Mouse (Mus musculus): Measurements from ENCODE around the gene Cideb. TPM values are rescaled to one million over a fixed set of nuclear protein-coding genes. Genes with fewer than 3 reads are reported as not detected.
"Not testable (repeated sequence)": the region's sequence is repeated elsewhere in the genome, so short reads cannot be mapped to it uniquely, and the experiment has no call there.

The Cideb gene
- polyA plus RNA-seq, 1 experiment from 2014 or later: not detected

DNA sequence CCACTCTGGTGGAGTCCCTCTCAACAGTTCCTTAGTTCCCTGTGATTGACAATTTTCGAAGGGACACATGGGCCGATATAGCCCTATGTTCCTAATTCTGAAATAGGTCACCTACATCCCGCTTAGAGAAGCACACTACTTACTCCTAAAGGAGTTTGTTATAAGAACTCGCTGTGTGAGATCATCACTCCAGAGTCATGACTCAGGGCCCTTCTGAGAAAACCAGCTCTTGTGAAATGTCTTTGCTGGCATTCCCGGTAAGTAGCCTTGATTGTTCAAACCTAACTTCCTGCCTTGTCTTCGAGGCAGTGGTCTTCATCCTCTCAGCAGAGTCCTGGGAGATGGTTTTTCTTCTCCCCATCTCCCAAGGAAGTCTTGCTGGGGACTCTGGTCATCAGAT, 10.3 kb upstream of the Cideb start:
- Histone ChIP-seq H3K27ac (ENCODE audit: low read length) (no peak overlapping the region), H3K4me1 (replicated peaks; ENCODE audit: control insufficient read depth, insufficient read depth, low read length) (peaks cover 6% of the 10 kb centered on the region; the same call in 1 of the 2 replicates), H3K9ac (replicated peaks; ENCODE audit: low read depth, low read length) (no peak overlapping the region), H3K27me3 (replicated peaks; ENCODE audit: control insufficient read depth, insufficient read depth, low read length) (peaks cover 29% of the 10 kb centered on the region), H3K4me3 (replicated peaks; ENCODE audit: low read length) (no peak overlapping the region), H3K9me3 (ENCODE audit: control insufficient read depth, low read length) (no peaks in the 10 kb centered on the region), H3K36me3 (ENCODE audit: control insufficient read depth, insufficient read depth) (no peaks in the 10 kb centered on the region), H3K4me2 (ENCODE audit: low read length) (no peak overlapping the region)
- WGBS: 87% methylated on average over 6 of the region's 6 CpGs
- no peak for ATAC-seq

DNA sequence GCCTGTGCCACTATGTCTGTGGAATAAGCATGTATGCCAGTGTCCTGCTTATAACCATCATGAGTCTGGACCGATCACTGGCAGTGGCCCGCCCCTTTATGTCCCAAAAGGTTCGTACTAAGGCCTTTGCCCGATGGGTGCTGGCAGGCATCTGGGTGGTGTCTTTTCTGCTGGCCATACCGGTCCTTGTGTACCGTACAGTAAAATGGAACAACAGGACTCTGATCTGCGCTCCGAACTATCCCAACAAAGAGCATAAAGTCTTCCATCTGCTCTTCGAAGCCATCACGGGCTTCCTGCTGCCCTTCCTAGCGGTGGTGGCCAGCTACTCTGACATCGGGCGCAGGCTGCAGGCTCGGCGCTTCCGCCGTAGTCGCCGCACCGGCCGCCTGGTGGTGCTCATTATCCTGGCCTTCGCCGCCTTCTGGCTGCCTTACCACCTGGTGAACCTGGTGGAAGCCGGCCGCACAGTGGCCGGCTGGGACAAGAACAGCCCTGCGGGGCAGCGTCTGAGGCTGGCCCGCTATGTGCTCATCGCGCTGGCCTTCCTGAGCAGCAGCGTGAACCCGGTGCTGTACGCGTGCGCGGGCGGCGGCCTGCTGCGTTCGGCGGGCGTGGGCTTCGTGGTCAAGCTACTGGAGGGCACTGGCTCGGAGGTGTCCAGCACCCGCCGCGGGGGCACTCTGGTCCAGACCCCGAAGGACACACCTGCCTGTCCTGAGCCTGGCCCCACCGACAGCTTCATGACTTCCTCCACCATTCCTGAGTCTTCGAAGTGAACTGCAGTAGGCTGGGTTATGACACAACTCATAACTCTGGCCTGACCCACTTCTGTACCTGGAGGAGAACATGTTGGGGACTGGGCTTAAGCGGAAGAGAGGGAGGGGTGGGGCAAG, 9.5 kb upstream of the Cideb start:
- H3K4me3 ChIP-seq (replicated peaks; ENCODE audit: low read length): peak overlapping the region; percentile 55
- peak; percentile 48 for ATAC-seq
- H3K4me2 ChIP-seq (ENCODE audit: low read length): peak overlapping the region; percentile 79
- no peaks in the 10 kb centered on the region for H3K9me3 ChIP-seq (ENCODE audit: control insufficient read depth, low read length)
- H3K4me1 ChIP-seq (replicated peaks; ENCODE audit: control insufficient read depth, insufficient read depth, low read length): peaks cover 6% of the 10 kb centered on the region; the same call in 1 of the 2 replicates
- no peaks in the 10 kb centered on the region for H3K36me3 ChIP-seq (ENCODE audit: control insufficient read depth, insufficient read depth)
- H3K9ac ChIP-seq (replicated peaks; ENCODE audit: low read depth, low read length): peak overlapping the region; percentile 67
- H3K27ac ChIP-seq (ENCODE audit: low read length): no peak overlapping the region
- 10% methylated on average over 52 of the region's 52 CpGs for WGBS
- peaks cover 31% of the 10 kb centered on the region for H3K27me3 ChIP-seq (replicated peaks; ENCODE audit: control insufficient read depth, insufficient read depth, low read length)

DNA sequence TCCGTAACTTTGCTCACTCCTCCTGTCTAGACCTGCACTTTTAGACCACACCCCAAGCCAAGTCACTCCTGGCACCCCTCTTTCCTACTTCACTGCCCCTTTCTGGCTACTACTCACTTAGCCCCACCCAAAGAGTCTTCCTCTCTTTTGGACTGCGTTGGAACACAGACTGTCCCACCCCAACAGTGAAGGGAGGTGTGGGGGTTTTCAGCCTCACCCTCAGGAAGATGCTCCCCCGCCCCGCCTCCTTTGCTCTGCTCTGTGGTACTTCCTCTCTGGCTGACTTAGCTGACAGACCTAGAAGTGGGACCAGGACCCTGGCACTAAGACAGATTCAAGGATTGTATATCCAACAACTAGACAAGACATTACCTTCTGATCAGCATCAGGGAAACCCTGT, 7.4 kb upstream of the Cideb start, which contains the start of gene Ltb4r1:
TSS of gene Ltb4r1 (plus strand) at position 267 of the 400 bp plus-strand sequence.
- 76% methylated on average over 4 of the region's 4 CpGs for WGBS
- Histone ChIP-seq H3K9me3 (ENCODE audit: control insufficient read depth, low read length) (no peaks in the 10 kb centered on the region), H3K27ac (ENCODE audit: low read length) (no peak within 1 kb of the TSS), H3K27me3 (replicated peaks; ENCODE audit: control insufficient read depth, insufficient read depth, low read length) (peaks cover 43% of the 10 kb centered on the region), H3K9ac (replicated peaks; ENCODE audit: low read depth, low read length) (no peak within 1 kb of the TSS), H3K36me3 (ENCODE audit: control insufficient read depth, insufficient read depth) (no peaks in the 10 kb centered on the region), H3K4me1 (replicated peaks; ENCODE audit: control insufficient read depth, insufficient read depth, low read length) (peaks cover 16% of the 10 kb centered on the region), H3K4me3 (replicated peaks; ENCODE audit: low read length) (no peak within 1 kb of the TSS), H3K4me2 (ENCODE audit: low read length) (no peak within 1 kb of the TSS)
- ATAC-seq: no peak

DNA sequence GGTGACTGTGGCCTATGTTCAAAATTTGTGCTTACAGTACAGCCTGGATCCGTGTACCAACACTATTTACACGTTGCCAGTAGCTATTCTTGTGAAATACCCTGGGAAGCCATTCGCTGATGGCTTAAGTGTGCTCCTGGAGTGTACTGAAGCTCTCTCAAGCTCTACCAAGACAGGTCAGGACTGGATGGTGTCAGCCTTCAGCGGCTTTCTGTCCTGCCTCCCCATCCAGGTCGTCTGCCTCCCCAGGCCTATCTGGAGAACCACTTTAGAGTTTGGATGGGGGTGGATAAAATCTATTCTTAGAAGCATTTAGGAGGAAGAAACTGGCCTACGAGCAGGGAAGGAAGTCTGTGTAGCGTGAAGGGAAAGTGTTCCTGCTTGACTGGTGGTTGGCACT, 4.9 kb upstream of the Cideb start:
- Histone ChIP-seq H3K27me3 (replicated peaks; ENCODE audit: control insufficient read depth, insufficient read depth, low read length) (peaks cover 34% of the 10 kb centered on the region), H3K4me2 (ENCODE audit: low read length) (no peak overlapping the region), H3K27ac (ENCODE audit: low read length) (no peak overlapping the region), H3K36me3 (ENCODE audit: control insufficient read depth, insufficient read depth) (no peaks in the 10 kb centered on the region), H3K4me3 (replicated peaks; ENCODE audit: low read length) (no peak overlapping the region), H3K4me1 (replicated peaks; ENCODE audit: control insufficient read depth, insufficient read depth, low read length) (peaks cover 16% of the 10 kb centered on the region), H3K9me3 (ENCODE audit: control insufficient read depth, low read length) (no peaks in the 10 kb centered on the region), H3K9ac (replicated peaks; ENCODE audit: low read depth, low read length) (no peak overlapping the region)
- ATAC-seq: no peak
- WGBS: 69% methylated on average over 7 of the region's 7 CpGs

DNA sequence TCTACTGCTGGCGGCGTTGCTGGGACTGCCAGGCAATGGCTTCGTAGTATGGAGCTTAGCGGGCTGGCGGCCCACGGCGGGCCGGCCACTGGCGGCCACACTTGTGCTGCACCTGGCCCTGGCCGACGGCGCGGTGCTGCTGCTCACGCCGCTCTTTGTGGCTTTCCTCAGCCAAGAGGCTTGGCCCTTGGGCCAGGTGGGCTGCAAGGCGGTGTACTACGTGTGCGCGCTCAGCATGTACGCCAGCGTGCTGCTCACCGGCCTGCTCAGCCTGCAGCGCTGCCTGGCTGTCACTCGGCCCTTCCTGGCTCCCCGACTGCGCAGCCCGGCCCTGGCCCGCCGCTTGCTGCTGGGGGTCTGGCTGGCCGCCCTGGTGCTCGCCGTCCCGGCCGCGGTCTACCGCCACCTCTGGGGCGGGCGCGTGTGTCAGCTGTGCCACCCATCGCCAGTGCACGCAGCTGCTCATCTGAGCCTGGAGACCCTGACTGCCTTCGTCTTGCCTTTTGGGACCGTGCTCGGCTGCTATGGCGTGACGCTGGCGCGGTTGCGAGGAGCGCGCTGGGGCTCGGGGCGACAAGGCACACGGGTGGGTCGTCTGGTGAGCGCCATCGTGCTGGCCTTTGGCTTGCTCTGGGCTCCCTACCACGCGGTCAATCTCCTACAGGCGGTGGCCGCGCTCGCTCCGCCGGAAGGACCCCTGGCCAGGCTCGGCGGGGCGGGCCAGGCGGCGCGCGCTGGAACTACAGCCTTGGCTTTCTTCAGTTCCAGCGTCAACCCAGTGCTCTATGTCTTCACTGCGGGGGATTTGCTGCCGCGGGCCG, 4.0 kb upstream of the Cideb start:
- H3K9ac ChIP-seq (replicated peaks; ENCODE audit: low read depth, low read length): peak overlapping the region; percentile 85
- H3K4me1 ChIP-seq (replicated peaks; ENCODE audit: control insufficient read depth, insufficient read depth, low read length): peaks cover 9% of the 10 kb centered on the region
- H3K27ac ChIP-seq (ENCODE audit: low read length): peak overlapping the region; percentile 42
- H3K4me3 ChIP-seq (replicated peaks; ENCODE audit: low read length): peak overlapping the region; percentile 64
- H3K4me2 ChIP-seq (ENCODE audit: low read length): peak overlapping the region; percentile 94
- under 1% methylated on average over 77 of the region's 77 CpGs for WGBS
- peaks cover 32% of the 10 kb centered on the region for H3K27me3 ChIP-seq (replicated peaks; ENCODE audit: control insufficient read depth, insufficient read depth, low read length)
- ATAC-seq: peak; percentile 69
- no peaks in the 10 kb centered on the region for H3K36me3 ChIP-seq (ENCODE audit: control insufficient read depth, insufficient read depth)
- no peaks in the 10 kb centered on the region for H3K9me3 ChIP-seq (ENCODE audit: control insufficient read depth, low read length)

DNA sequence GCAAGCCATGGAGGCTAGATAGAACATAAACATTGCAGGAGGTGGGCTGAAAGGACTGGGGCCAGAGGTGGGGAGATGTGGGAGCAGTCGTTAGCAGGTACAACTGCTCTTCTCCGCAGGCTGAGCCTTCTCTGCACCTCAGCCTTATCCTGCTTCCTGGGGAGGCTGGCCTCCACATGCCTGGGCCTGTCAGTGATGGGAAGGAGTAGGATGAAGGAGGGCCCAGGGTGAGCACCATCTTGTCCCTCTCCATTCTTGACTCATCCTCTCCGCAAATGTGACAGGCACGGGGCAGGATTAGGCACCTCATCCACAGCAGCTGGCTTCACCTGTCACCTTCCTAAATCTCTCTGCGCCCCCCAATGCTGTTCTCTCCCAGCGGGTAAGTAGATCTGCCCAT, 2.9 kb upstream of the Cideb start, which contains the start of gene Ltb4r2:
TSS of gene Ltb4r2 (plus strand) at position 266 of the 400 bp plus-strand sequence.
- H3K27me3 ChIP-seq (replicated peaks; ENCODE audit: control insufficient read depth, insufficient read depth, low read length): peaks cover 25% of the 10 kb centered on the region
- peaks cover 9% of the 10 kb centered on the region for H3K4me1 ChIP-seq (replicated peaks; ENCODE audit: control insufficient read depth, insufficient read depth, low read length)
- 72% methylated on average over 6 of the region's 6 CpGs for WGBS
- H3K9ac ChIP-seq (replicated peaks; ENCODE audit: low read depth, low read length): peak within 1 kb of the TSS; percentile 85
- H3K9me3 ChIP-seq (ENCODE audit: control insufficient read depth, low read length): no peaks in the 10 kb centered on the region
- H3K36me3 ChIP-seq (ENCODE audit: control insufficient read depth, insufficient read depth): no peaks in the 10 kb centered on the region
- no peak for ATAC-seq
- H3K4me3 ChIP-seq (replicated peaks; ENCODE audit: low read length): peak within 1 kb of the TSS; percentile 64
- peak within 1 kb of the TSS; percentile 42 for H3K27ac ChIP-seq (ENCODE audit: low read length)
- peak within 1 kb of the TSS; percentile 94 for H3K4me2 ChIP-seq (ENCODE audit: low read length)

DNA sequence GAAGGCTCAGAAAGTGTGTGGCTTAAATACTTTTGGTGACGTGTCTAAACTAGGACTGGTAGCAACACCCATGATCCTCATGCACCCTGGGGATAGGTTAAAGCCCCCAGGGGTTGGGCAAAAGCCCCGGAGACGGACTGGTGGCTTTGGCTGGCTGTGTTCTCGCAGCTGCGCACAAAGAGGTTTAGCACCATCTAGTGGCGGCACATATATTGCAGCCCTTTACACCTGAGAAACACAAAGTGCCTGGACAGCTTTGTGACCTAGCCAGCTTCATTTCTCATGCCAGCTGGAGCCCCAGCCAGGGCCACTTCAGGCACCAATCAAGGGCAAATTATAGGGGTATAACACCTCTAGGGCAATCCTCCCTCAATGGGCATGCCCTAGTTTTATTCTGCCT, 1.9 kb upstream of the Cideb start:
- peaks cover 20% of the 10 kb centered on the region for H3K27me3 ChIP-seq (replicated peaks; ENCODE audit: control insufficient read depth, insufficient read depth, low read length)
- H3K36me3 ChIP-seq (ENCODE audit: control insufficient read depth, insufficient read depth); H3K9me3 ChIP-seq (ENCODE audit: control insufficient read depth, low read length); H3K4me3 ChIP-seq (replicated peaks; ENCODE audit: low read length); ATAC-seq; H3K27ac ChIP-seq (ENCODE audit: low read length); H3K4me1 ChIP-seq (replicated peaks; ENCODE audit: control insufficient read depth, insufficient read depth, low read length); H3K9ac ChIP-seq (replicated peaks; ENCODE audit: low read depth, low read length): not testable (repeated sequence)
- WGBS: 0% methylated on average over 6 of the region's 6 CpGs
- H3K4me2 ChIP-seq (ENCODE audit: low read length): peak overlapping the region; percentile 30

DNA sequence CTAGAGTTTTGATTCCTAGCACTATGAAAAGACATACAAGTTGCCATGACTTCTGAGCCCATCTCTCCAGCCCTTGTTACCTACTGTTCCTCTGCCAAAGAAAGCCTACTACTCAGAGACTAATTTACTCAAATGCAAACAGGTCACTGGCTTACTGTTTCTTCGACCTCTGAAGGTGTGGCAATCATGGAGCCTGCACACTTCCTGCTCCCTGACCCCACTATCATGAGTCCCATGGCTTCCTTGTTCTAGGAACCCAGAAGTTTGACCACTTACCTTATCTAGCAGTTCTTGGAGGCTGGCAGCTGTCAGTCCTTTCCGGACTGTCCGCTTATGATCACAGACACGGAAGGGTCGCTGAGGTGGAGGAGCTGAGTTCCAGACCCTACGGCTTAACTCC, 692 bp downstream of the Cideb start:
- H3K9ac ChIP-seq (replicated peaks; ENCODE audit: low read depth, low read length): no peak overlapping the region
- peaks cover 9% of the 10 kb centered on the region for H3K4me1 ChIP-seq (replicated peaks; ENCODE audit: control insufficient read depth, insufficient read depth, low read length)
- H3K9me3 ChIP-seq (ENCODE audit: control insufficient read depth, low read length): no peaks in the 10 kb centered on the region
- H3K27ac ChIP-seq (ENCODE audit: low read length): no peak overlapping the region
- H3K4me3 ChIP-seq (replicated peaks; ENCODE audit: low read length): no peak overlapping the region
- no peak overlapping the region for H3K4me2 ChIP-seq (ENCODE audit: low read length)
- no peak for ATAC-seq
- H3K36me3 ChIP-seq (ENCODE audit: control insufficient read depth, insufficient read depth): peaks cover 10% of the 10 kb centered on the region
- peaks cover 11% of the 10 kb centered on the region for H3K27me3 ChIP-seq (replicated peaks; ENCODE audit: control insufficient read depth, insufficient read depth, low read length)
- WGBS: 88% methylated on average over 6 of the region's 6 CpGs
